Mouse (Mus musculus): ENCODE measurements around the gene Gsk3b. TPM values are rescaled to one million over a fixed set of nuclear protein-coding genes. Genes with fewer than 3 reads are reported as not detected.

Gene Gsk3b
- polyA plus RNA-seq, 1 experiment from 2014 or later, result 172 TPM

DNA sequence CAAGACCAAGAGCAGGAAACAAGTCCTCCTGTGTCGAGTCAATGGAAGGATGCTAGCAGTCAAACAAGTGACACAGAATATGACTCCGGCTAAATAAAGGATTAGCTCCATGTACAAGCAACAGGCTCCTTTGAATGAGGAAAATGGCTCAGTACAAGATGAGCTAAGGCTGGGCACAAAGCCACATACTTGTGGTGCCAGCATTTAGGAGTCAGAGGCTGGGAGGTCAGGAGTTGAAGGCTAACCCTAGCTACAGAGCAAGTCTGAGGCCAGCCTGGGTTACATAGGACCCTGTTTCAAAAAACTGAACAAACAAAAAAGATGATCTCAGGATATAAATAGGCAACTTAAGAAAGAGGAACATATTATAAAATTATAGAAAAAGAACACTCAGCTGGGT is 201.3 kb downstream of the Gsk3b start:
- no peak for ATAC-seq
- Histone ChIP-seq H3K27ac (no peak overlapping the region), H3K4me2 (replicated peaks) (no peak overlapping the region), H3K9ac (replicated peaks) (no peak overlapping the region), H3K36me3 (no peaks in the 10 kb centered on the region), H3K4me1 (replicated peaks) (no peaks in the 10 kb centered on the region), H3K4me3 (replicated peaks) (no peak overlapping the region), H3K27me3 (no peaks in the 10 kb centered on the region), H3K9me3 (no peaks in the 10 kb centered on the region)
- 65% methylated on average over 2 of the region's 2 CpGs for WGBS

DNA sequence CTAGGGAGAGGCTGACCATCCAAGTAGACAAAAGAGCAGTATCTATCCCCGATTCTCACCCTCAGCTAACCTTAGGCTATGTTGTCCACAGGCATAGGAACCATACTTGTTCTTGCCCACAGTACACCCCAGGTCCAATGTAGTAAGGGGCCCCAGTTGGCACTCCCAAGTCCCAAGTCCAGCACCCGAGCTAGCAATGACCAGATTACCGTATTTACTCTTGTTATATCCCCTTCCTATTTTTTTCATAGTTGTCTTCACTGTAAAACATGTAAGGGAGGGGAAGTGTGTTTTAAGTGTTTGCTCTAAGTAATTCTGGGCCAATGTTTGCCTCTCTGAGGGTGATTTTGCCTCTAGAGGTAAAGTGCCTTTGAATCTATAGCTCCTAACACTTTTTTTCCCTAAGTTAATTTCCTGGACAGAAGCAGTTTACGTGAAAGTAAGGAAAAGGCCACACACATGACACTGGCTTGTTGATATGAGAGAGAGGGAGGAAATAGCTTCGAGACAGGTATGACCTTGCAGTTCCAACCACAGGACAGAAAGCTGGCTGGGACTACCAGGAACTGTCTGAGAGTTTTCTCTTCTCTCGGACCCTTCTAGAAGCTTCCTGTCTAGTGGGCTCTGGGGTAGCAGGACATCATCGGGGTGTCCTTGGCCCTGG is 206.0 kb downstream of the Gsk3b start, which contains the start of gene Nr1i2:
Gene Nr1i2, minus strand, starts transcription at position 140 of the 664 bp plus-strand sequence.
- Histone ChIP-seq H3K36me3 (no peaks in the 10 kb centered on the region), H3K4me3 (replicated peaks) (no peak within 1 kb of the TSS), H3K9ac (replicated peaks) (no peak within 1 kb of the TSS), H3K4me2 (replicated peaks) (no peak within 1 kb of the TSS), H3K27me3 (no peaks in the 10 kb centered on the region), H3K27ac (no peak within 1 kb of the TSS), H3K9me3 (no peaks in the 10 kb centered on the region), H3K4me1 (replicated peaks) (no peaks in the 10 kb centered on the region)
- 78% methylated on average over 7 of the region's 7 CpGs for WGBS
- no peak for ATAC-seq

DNA sequence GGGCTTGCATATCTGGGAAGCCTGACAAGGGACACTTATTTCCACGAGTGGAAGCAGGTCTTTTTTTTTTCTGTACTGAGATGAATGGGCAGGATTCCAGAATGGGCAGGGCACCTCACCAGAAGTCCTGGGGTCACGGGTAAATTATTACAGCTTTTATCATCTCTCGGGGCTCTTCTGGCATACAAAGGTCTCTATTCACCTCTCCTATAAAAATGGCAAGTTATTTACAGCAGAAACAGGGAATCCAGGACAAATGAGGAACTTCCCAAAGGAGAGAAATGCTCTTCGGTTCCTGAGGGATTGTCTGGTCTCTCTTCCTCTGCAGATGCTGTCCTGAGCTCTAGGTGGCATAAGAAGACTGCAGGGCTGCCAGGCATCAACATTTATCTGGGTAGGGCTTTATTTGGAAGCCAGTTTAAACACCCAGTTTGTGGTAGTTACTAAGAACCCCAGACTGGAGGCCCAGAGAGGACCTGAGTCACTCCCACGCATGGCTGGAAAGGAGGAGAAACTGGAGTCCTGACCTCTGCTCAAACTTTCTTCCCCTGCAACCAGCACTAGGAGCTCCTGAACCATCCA is 206.6 kb downstream of the Gsk3b start:
- ATAC-seq, result no peak
- 57% methylated on average over 5 of the region's 5 CpGs for WGBS
- H3K27me3 ChIP-seq, result no peaks in the 10 kb centered on the region
- no peak overlapping the region for H3K27ac ChIP-seq
- H3K4me2 ChIP-seq (replicated peaks), result no peak overlapping the region
- H3K9me3 ChIP-seq, result no peaks in the 10 kb centered on the region
- H3K4me1 ChIP-seq (replicated peaks), result no peaks in the 10 kb centered on the region
- no peak overlapping the region for H3K9ac ChIP-seq (replicated peaks)
- no peaks in the 10 kb centered on the region for H3K36me3 ChIP-seq
- no peak overlapping the region for H3K4me3 ChIP-seq (replicated peaks)

Other genes starting within 250 kb of the Gsk3b start
- gene Gm36028, start 227.9 kb upstream of the Gsk3b start, polyA plus RNA-seq (2015; fragmentation: Nextera tagmentation; extraction: Ambion mirVana), result 0.19 and 0.24 TPM in 2 replicates
- 41.3 and 43.1 TPM in 2 replicates for gene Lrrc58, start 220.6 kb upstream of the Gsk3b start, polyA plus RNA-seq (2015; fragmentation: Nextera tagmentation; extraction: Ambion mirVana)
- 8.2 and 9.4 TPM in 2 replicates for gene Gpr156, start 172.5 kb upstream of the Gsk3b start, polyA plus RNA-seq (2015; fragmentation: Nextera tagmentation; extraction: Ambion mirVana)
- not detected in 2 replicates for gene Nr1i2, start 205.8 kb downstream of the Gsk3b start, polyA plus RNA-seq (2015; fragmentation: Nextera tagmentation; extraction: Ambion mirVana)

Data from midbrain, embryonic 13.5 days (tissue).